Mouse (Mus musculus) forebrain, embryonic 11.5 days (tissue): ENCODE measurements around the gene Limk1. TPM values are rescaled to one million over a fixed set of nuclear protein-coding genes. Genes with fewer than 3 reads are reported as not detected.

Experiments
- ATAC-seq: fragments of 200-750 bp; cut with Nextera tagmentation; replicated peaks from 2 replicates; pipeline ENCODE4 v1.8.0; 2017; ENCODE audit warnings: moderate TSS enrichment; ENCODE audit not compliant: low FRiP score
- DNase-seq: peaks from one replicate; pipeline ENCODE4 v3.0.0-alpha.2; 2017; ENCODE audit warnings: low spot score
- H3K27ac ChIP-seq: fragments of 300-500 bp; sonication (generic); 2 replicates; pipeline ENCODE4 v1.5.1; 2014; ENCODE audit warnings: low read depth, low read length
- H3K27me3 ChIP-seq: fragments of 300-500 bp; sonication (generic); 2 replicates; pipeline ENCODE4 v1.6.1; 2014; ENCODE audit warnings: mild to moderate bottlenecking, low read length, mixed read lengths; ENCODE audit not compliant: control insufficient read depth, insufficient read depth
- H3K36me3 ChIP-seq: fragments of 300-500 bp; sonication (generic); 2 replicates; pipeline ENCODE4 v1.6.1; 2014; ENCODE audit warnings: mild to moderate bottlenecking, low read length, moderate library complexity, mixed read lengths; ENCODE audit not compliant: control insufficient read depth, insufficient read depth
- H3K4me1 ChIP-seq: fragments of 300-500 bp; sonication (generic); replicated peaks from 2 replicates; pipeline ENCODE4 v1.6.1; 2014; ENCODE audit warnings: low read length, mixed read lengths; ENCODE audit not compliant: control insufficient read depth, insufficient read depth
- H3K4me2 ChIP-seq: fragments of 300-500 bp; sonication (generic); 2 replicates; pipeline ENCODE4 v1.6.1; 2014; ENCODE audit warnings: low read depth, mild to moderate bottlenecking, low read length, moderate library complexity, mixed read lengths; ENCODE audit not compliant: severe bottlenecking
- H3K4me3 ChIP-seq: fragments of 300-500 bp; sonication (generic); 2 replicates; pipeline ENCODE4 v1.5.1; 2014; ENCODE audit warnings: low read depth, low read length
- H3K9ac ChIP-seq: fragments of 300-500 bp; sonication (generic); 2 replicates; pipeline ENCODE4 v1.6.1; 2014; ENCODE audit warnings: low read length
- H3K9me3 ChIP-seq: fragments of 300-500 bp; sonication (generic); 2 replicates; pipeline ENCODE4 v1.6.1; 2016; ENCODE audit warnings: low read length, mixed read lengths; ENCODE audit not compliant: control insufficient read depth
- WGBS: fragments of 180-500 bp; shearing (Covaris S2); extraction: QIAGEN DNeasy Blood & Tissue Kit; methylation state at CpG from one replicate; pipeline ENCODE4 v1.1.7; 2014; 5-methylcytosine and 5-hydroxymethylcytosine counted together
- polyA plus RNA-seq: library from polyadenylated mRNA; unstranded; fragments of >200 nt; fragmentation: Nextera tagmentation; extraction: Ambion mirVana; gene quantifications from 2 replicates; pipeline ENCODE4 v1.2.1, GENCODE M21; 2014

The Limk1 gene
- polyA plus RNA-seq, 1 experiment from 2014 or later: 11.2 TPM

GRCm38 (mm10) chr5:134672611-134673010 lies 15.8 kb downstream of the Limk1 start:
- 95% methylated on average over 6 of the region's 6 CpGs for WGBS
- no peaks in the 10 kb centered on the region for H3K27me3 ChIP-seq
- H3K9ac ChIP-seq: no peak overlapping the region
- no peaks in the 10 kb centered on the region; the same call in 1 of the 2 replicates for H3K36me3 ChIP-seq
- DNase-seq (no peak), ATAC-seq (no peak)
- H3K4me3 ChIP-seq: no peak overlapping the region
- H3K4me1 ChIP-seq: peaks cover 18% of the 10 kb centered on the region
- no peaks in the 10 kb centered on the region for H3K9me3 ChIP-seq
- no peak overlapping the region for H3K27ac ChIP-seq
- H3K4me2 ChIP-seq: no peak overlapping the region

GRCm38 (mm10) chr5:134672198-134672516 lies 16.2 kb downstream of the Limk1 start:
- H3K27me3 ChIP-seq: no peaks in the 10 kb centered on the region
- WGBS: 86% methylated on average over 1 of the region's 1 CpGs
- ATAC-seq (no peak), DNase-seq (no peak)
- H3K4me1 ChIP-seq: peaks cover 16% of the 10 kb centered on the region
- no peak overlapping the region for H3K4me3 ChIP-seq
- H3K9ac ChIP-seq: no peak overlapping the region
- no peaks in the 10 kb centered on the region; the same call in 1 of the 2 replicates for H3K36me3 ChIP-seq
- H3K27ac ChIP-seq: no peak overlapping the region
- H3K9me3 ChIP-seq: no peaks in the 10 kb centered on the region
- no peak overlapping the region for H3K4me2 ChIP-seq

- Histone ChIP-seq H3K9me3 (no peaks in the 10 kb centered on the region), H3K36me3 (no peaks in the 10 kb centered on the region; the same call in 1 of the 2 replicates), H3K4me2 (no peak overlapping the region), H3K4me3 (no peak overlapping the region), H3K4me1 (peaks cover 14% of the 10 kb centered on the region), H3K27me3 (no peaks in the 10 kb centered on the region), H3K9ac (no peak overlapping the region), H3K27ac (no peak overlapping the region)
- WGBS: 72% methylated on average over 17 of the region's 17 CpGs
- DNase-seq (no peak), ATAC-seq (no peak)
These were observed 16.8 kb downstream of the Limk1 start for GRCm38 (mm10) chr5:134671335-134672197.

- Histone ChIP-seq H3K4me1 (no peaks in the 10 kb centered on the region; the same call in 1 of the 2 replicates), H3K4me3 (no peak overlapping the region), H3K9me3 (no peaks in the 10 kb centered on the region), H3K9ac (no peak overlapping the region), H3K4me2 (no peak overlapping the region), H3K36me3 (no peaks in the 10 kb centered on the region; the same call in 1 of the 2 replicates), H3K27ac (no peak overlapping the region), H3K27me3 (no peaks in the 10 kb centered on the region)
- DNase-seq (no peak), ATAC-seq (no peak)
- 78% methylated on average over 20 of the region's 20 CpGs for WGBS
These were observed 19.2 kb downstream of the Limk1 start for GRCm38 (mm10) chr5:134669001-134669708.

- no peaks in the 10 kb centered on the region; the same call in 1 of the 2 replicates for H3K36me3 ChIP-seq
- H3K27ac ChIP-seq: no peak overlapping the region
- 30% methylated on average over 8 of the region's 8 CpGs for WGBS
- ATAC-seq (peak; percentile 46; the same call in 1 of the 2 replicates), DNase-seq (peak; percentile 78)
- no peaks in the 10 kb centered on the region for H3K9me3 ChIP-seq
- H3K27me3 ChIP-seq: no peaks in the 10 kb centered on the region
- no peaks in the 10 kb centered on the region; the same call in 1 of the 2 replicates for H3K4me1 ChIP-seq
- no peak overlapping the region for H3K9ac ChIP-seq
- H3K4me3 ChIP-seq: no peak overlapping the region
- H3K4me2 ChIP-seq: no peak overlapping the region
These were observed 19.9 kb downstream of the Limk1 start for GRCm38 (mm10) chr5:134668495-134668894.

- H3K4me1 ChIP-seq: no peaks in the 10 kb centered on the region
- ATAC-seq (no peak), DNase-seq (no peak)
- H3K27ac ChIP-seq: no peak overlapping the region
- WGBS: 77% methylated on average over 4 of the region's 4 CpGs
- H3K36me3 ChIP-seq: no peaks in the 10 kb centered on the region; the same call in 1 of the 2 replicates
- no peak overlapping the region for H3K4me3 ChIP-seq
- H3K9me3 ChIP-seq: no peaks in the 10 kb centered on the region
- H3K9ac ChIP-seq: no peak overlapping the region
- H3K4me2 ChIP-seq: no peak overlapping the region
- no peaks in the 10 kb centered on the region for H3K27me3 ChIP-seq
These were observed 31.7 kb downstream of the Limk1 start for GRCm38 (mm10) chr5:134656708-134657107.

GRCm38 (mm10) chr5:134652015-134652414 lies 36.4 kb downstream of the Limk1 start:
- H3K4me2 ChIP-seq: no peak overlapping the region
- H3K36me3 ChIP-seq: no peaks in the 10 kb centered on the region
- no peaks in the 10 kb centered on the region for H3K27me3 ChIP-seq
- H3K4me3 ChIP-seq: no peak overlapping the region
- ATAC-seq: no peak
- no peaks in the 10 kb centered on the region for H3K4me1 ChIP-seq
- H3K9me3 ChIP-seq: no peaks in the 10 kb centered on the region
- H3K9ac ChIP-seq: no peak overlapping the region
- H3K27ac ChIP-seq: no peak overlapping the region
- 78% methylated on average over 7 of the region's 7 CpGs for WGBS
- no peak for DNase-seq

- Histone ChIP-seq H3K9me3 (no peaks in the 10 kb centered on the region), H3K27me3 (no peaks in the 10 kb centered on the region), H3K36me3 (no peaks in the 10 kb centered on the region), H3K9ac (no peak overlapping the region), H3K4me3 (no peak overlapping the region), H3K4me1 (no peaks in the 10 kb centered on the region), H3K4me2 (no peak overlapping the region), H3K27ac (no peak overlapping the region)
- ATAC-seq (no peak), DNase-seq (peak; percentile 73)
- WGBS: 40% methylated on average over 4 of the region's 5 CpGs
These were observed 37.5 kb downstream of the Limk1 start for GRCm38 (mm10) chr5:134650926-134651325.
